Mouse (Mus musculus): ENCODE results near the gene Chrm1.

Gene Chrm1

GRCm38 (mm10) chr19:8691871-8692539 lies 28.4 kb downstream of the Chrm1 start:
- DNase-seq (ENCODE audit: low spot score): no peak

DNA sequence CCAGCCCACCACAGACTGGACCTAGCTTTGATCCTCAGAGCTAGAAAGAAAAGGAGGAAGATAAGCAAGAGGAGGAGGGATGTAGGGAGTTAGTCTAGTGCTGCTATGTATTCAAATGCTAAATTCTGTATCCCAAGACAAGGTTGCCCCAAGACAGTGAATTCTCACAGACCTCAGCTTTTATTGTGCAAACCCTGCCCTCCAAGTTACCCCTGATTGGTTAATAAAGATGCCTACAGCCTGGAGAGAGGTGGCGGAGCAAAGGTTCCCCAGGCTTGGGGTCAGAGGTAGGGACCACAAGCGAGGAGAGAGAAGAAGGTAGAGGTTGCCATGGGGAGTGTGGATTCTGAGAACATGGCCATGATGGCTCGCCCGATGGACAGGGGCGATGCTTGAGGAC lies 29.2 kb downstream of the Chrm1 start:
- DNase-seq (ENCODE audit: low spot score): no peak

- DNase-seq (ENCODE audit: low spot score): peak; percentile 74
Observed at GRCm38 (mm10) chr19:8695330-8695729, 31.7 kb downstream of the Chrm1 start.

DNA sequence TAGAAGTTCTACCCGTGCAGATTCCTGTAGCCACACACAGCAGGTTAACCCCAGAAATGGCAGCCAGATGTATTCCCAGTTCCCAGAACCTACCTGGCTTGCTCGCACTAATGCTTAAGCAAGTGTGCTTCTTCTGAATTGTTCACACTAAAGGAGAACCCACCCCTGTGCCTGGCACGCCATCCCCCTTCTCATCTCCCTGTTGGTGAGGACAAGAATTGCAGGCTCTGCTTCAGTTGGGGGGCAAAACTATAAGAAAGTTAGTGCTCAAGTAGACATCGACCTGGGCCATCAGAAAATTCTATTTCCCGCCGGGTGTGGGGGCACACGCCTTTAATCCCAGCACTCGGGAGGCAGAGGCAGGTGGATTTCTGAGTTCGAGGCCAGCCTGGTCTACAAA lies 36.1 kb downstream of the Chrm1 start:
- DNase-seq (ENCODE audit: low spot score): no peak

DNA sequence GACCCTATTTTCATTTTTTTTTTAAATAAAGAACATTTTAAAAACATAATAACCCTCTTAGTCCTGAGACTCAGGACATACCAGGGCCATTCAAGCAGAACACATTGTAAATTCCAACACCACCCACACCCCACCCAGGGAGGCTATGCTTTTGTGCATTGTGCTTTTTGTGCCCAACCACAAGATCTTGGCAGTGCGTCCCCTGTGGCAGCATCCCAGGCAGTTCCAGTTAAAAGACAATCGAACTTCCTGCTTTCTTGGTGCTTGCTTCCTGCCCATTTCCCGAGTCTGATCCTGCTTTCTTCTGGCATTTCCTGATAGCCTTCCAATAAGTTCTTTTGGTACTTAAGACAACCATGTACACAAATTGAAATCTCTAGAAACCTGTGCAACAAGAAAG lies 38.9 kb downstream of the Chrm1 start:
- DNase-seq (ENCODE audit: low spot score): no peak

GRCm38 (mm10) chr19:8703571-8703970 lies 40.0 kb downstream of the Chrm1 start:
- DNase-seq (ENCODE audit: low spot score): no peak

- no peak for DNase-seq (ENCODE audit: low spot score)
Observed at GRCm38 (mm10) chr19:8705026-8705708, 41.6 kb downstream of the Chrm1 start.

GRCm38 (mm10) chr19:8706132-8706667 lies 42.6 kb downstream of the Chrm1 start:
- no peak for DNase-seq (ENCODE audit: low spot score)

- no peak for DNase-seq (ENCODE audit: low spot score)
Observed at GRCm38 (mm10) chr19:8706930-8707329, 43.3 kb downstream of the Chrm1 start.

- no peak for DNase-seq (ENCODE audit: low spot score)
Observed at GRCm38 (mm10) chr19:8708954-8709353, 45.4 kb downstream of the Chrm1 start.

DNA sequence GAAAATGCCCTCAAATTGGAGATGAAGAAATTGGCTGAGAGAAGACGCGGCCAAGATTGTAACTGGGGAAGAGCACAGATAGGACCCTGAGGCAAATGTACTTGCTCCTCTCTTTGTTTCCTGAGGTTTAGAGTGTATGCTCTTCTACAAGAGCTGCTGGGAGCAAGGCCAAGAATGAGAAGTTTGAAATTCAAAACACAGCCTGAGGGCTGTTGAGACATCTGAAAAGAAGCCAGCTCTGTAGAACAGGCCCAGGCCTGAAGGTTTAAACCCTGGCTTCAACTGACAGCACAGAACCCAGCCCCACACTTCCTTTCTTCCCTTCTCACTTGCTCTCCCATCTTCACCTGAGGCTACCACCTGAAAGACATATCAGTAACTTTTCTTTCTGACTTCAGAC lies 46.5 kb downstream of the Chrm1 start:
- DNase-seq (ENCODE audit: low spot score): no peak

GRCm38 (mm10) chr19:8711506-8711905 lies 47.9 kb downstream of the Chrm1 start:
- no peak for DNase-seq (ENCODE audit: low spot score)

GRCm38 (mm10) chr19:8711949-8712869 lies 48.6 kb downstream of the Chrm1 start:
- DNase-seq (ENCODE audit: low spot score): peak; percentile 80

- peak; percentile 94 for DNase-seq (ENCODE audit: low spot score)
Observed at GRCm38 (mm10) chr19:8712870-8713305, 49.3 kb downstream of the Chrm1 start.

- DNase-seq (ENCODE audit: low spot score): peak; percentile 93
Observed at GRCm38 (mm10) chr19:8713306-8713996, 49.9 kb downstream of the Chrm1 start.

DNA sequence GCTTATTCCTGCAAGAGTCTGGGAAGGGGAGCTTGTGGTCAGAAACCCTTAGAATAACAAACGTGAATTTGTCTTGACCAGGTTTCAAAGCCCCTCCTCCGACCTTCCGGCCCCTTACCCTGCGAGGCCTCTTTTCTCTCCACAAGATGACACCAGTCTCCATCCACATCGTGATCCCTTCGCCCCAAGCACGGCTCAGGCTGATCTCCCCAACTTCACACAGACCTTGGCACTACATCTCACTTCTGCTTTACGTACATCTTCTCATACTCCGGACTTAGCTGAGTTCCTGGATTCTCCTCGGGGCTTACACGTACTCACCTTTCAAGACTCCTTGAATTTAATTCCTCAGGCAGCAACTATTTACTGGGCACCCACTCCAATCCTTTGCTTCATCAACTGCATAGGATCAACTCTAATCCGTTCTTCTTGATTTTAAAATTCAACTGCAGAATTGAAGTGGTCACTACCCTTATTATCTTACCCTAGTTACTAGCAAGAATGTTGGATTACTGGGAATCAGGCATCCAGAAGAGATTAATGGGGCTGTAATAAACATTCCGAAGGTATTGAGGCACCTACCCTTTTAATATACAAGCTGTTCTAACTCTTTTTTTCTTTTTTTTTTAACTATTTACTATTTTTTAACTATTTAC lies 50.5 kb downstream of the Chrm1 start:
- DNase-seq (ENCODE audit: low spot score): no peak

GRCm38 (mm10) chr19:8714653-8715481 lies 51.3 kb downstream of the Chrm1 start:
- no peak for DNase-seq (ENCODE audit: low spot score)

DNA sequence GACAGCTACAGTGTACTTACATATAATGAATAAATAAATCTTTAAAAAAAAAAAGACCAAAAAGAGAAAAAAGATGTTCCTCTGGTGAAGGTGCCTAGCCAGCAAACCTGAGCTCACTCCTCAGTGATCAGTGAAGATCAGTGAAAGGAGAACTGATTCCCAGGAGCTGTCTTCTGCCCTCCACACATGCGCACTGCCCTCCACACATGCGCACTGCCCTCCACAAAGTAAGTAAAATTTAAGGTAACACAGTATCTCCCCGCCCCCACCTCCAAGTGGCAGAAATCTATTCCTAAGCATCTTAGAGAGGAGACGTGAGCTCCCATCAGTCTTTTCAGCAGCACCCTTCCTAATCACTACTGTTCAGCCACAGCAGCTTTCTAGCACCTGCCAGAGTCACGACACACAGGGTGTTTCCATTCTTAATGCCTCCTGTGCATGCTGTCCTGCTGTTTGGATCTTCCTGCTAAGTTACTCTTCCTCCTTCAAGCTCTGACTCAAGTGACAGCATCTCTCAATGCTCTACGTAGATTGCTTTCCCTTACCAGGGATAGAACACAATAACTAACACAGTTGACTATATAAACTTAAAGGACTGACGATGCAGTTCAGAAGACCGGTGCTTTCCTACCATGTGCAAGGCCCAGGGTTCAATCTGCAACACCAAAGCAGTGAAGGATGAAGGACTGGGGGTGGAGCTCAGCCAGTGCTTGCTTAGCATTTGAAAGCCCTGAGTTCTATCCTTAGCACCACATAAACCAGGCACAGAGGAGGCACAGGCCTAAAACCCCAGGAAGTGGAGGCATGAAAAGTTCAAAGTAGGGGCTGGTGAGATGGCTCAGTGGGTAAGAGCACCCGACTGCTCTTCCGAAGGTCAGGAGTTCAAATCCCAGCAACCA lies 52.5 kb downstream of the Chrm1 start:
- DNase-seq (ENCODE audit: low spot score): no peak

DNA sequence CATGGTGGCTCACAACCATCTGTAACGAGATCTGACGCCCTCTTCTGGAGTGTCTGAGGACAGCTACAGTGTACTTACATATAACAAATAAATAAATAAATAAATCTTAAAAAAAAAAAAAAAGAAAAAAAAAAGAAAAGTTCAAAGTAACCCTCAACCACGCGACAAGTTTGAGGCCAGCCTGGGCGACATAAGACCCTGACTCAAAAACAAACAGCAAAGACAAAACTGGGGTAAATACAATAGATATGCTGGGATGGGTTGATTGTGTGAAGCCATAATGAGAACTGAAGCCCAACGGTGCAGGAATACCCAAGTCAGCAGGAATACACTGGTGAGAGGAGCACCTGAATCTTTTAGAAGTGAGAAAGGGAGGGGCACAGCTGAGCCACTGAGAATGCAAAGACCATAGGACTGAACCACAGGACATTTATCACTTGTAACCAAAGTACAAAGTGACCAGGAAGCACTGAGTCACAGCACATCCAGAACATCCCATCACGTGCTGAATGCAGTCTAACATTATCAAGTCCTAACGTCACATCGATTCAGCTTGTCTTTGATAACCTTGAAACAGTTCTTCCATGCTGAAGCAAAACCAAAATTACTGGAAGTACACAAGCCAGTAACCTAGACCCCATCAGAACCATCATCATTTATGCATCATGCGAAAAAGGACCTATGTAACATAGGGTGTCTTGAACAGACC lies 53.3 kb downstream of the Chrm1 start:
- no peak for DNase-seq (ENCODE audit: low spot score)
